Mouse (Mus musculus) cerebellum, adult 18-20 months (tissue): Measurements from ENCODE around the gene Sumo1.

Experiments used
- DNase-seq, 2 experiments: peaks; one replicate each; pipeline ENCODE4 v3.0.0; 2021

Gene Sumo1

GRCm38 (mm10) chr1:59543911-59544310 is 126.7 kb downstream of the Sumo1 start:
- no peak for DNase-seq

GRCm38 (mm10) chr1:59542231-59542630 is 128.4 kb downstream of the Sumo1 start:
- DNase-seq, result peak in 1 of 2 experiments; percentile 32

- peak; percentile 51 to 53 for DNase-seq
These were observed 129.2 kb downstream of the Sumo1 start for GRCm38 (mm10) chr1:59541271-59542020.

GRCm38 (mm10) chr1:59540537-59541148 is 130.0 kb downstream of the Sumo1 start:
- DNase-seq, result no peak

- DNase-seq, result no peak
These were observed 132.3 kb downstream of the Sumo1 start for GRCm38 (mm10) chr1:59538381-59538780.
